Mouse (Mus musculus) erythroid progenitor cell, adult 5-6 weeks (primary cell): ENCODE results near the gene Nprl3. TPM values are rescaled to one million over a fixed set of nuclear protein-coding genes. Genes with fewer than 3 reads are reported as not detected.
"Not testable (repeated sequence)": the region's sequence is repeated elsewhere in the genome, so short reads cannot be mapped to it uniquely, and the experiment has no call there.

Experiments used
- ATAC-seq: replicated peaks from 2 replicates; pipeline ENCODE4 v1.8.0; 2016; ENCODE audit warnings: moderate number of reproducible peaks, mild to moderate bottlenecking, moderate TSS enrichment, inconsistent platforms; ENCODE audit not compliant: poor library complexity, low FRiP score, severe bottlenecking
- total RNA-seq, 2 experiments: library from RNA; stranded (forward) in 1 of 2; stranded (reverse) in 1 of 2; fragments of 150-400 nt in 1 of 2; fragments of 186-747, 209-891 nt in 1 of 2; gene quantifications; 2 replicates each; pipeline versions ENCODE4 v1.2.3 to v1.2.4; 2015 to 2017; ENCODE audit warnings: low replicate concordance in 2 of 2

Gene Nprl3
- 75.9 and 106 TPM in 2 replicates for total RNA-seq (2015; ENCODE audit: low replicate concordance)
- 143 and 155 TPM in 2 replicates for total RNA-seq (2017; ENCODE audit: low replicate concordance)

DNA sequence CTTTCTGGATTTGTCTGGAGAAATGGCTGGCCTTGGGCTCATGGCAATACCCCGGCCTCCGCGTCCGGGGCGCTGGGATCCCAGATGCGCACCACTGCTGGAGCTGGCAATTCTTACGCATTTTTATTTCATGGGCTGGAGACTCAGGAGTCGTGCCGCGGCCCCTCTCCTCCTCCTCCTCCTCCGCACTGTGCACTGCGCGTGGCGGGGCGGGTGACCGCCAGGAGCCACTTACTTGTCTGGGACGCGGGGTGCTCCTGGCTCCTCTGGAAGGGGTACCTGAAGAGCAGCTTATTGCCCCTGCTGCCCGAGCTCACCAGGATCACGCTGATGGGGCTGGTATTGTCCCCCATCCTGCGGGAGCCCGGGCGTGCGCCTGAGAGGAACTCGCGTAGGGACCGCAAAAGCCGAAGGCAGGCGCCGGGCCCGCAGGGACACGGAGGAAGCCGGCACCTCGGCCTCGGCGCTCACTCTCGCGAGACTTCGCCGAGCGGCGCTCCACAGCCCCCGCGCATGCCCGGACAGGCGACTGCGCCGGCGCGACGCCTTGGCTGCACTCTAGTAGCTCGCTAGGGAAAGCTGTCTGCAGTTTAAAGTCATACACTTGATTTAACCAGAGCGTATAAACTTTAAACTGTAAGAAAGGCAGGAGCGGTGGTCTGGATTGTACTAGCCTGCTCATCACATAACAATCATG, at the start of gene Nprl3:
TSS of gene Nprl3 (minus strand) at position 520 of the 697 bp plus-strand sequence.
- ATAC-seq = peak; percentile 73

GRCm38 (mm10) chr11:32316009-32316408, 48.5 kb upstream of the Nprl3 start:
- ATAC-seq = no peak

DNA sequence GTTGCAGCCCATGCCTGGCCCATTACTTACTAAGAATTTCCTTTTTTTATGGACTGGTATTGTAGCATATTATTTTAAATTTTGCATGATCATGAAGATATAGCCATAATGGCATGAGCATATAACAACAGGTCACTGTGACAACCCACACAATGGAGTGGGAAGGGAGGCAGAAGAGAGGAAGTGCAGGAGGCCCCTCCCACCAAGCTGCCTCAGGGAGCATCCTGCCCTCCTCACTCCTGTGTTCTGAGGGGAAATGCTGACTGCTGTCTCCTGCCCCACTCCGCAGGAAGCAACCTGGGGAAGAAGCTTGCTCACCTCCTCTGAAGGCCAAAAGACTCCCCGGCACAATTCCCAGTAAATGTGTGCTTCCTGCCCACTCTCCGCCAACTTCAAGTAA, 42.4 kb upstream of the Nprl3 start:
- ATAC-seq = no peak

GRCm38 (mm10) chr11:32309446-32309845, 41.9 kb upstream of the Nprl3 start:
- no peak for ATAC-seq

DNA sequence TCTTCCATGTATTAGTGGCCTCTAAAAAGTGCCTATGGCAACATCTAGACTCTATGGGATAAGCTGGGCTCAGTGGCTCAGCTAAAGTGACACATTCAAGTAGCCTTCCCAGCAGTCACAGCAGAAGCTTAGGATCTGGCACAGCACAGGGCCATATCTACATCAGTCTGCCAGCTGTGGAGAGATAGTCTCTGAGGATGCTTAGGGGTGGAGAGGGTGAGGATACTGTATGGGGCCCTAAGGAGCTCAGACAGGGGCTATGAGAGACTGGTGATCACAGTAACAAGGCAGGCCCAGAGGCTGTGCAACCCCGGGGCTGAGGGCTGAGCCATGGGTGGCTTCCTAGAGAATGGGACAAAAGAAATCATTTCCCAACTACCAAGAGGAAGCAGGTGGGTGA, 39.5 kb upstream of the Nprl3 start:
- no peak for ATAC-seq

DNA sequence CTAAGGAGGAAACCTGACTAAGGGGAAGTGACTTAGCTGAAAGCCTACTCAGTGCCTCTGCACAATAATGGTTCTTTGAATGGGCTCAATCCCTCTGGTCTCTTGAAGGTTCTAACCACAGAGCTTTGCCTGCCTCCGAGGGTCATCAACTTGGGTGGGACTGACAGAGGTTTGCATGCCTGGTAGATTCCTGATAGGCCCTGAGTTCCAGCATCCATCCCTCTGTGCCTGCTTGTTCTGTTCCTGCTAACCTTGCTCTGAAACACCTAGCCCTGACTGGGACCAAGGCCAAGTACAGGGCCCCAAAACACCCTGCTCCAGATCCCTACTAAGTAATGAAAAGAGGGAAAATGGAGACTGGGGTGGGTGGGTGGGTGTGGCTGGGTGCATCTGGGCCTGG, 35.9 kb upstream of the Nprl3 start:
- no peak for ATAC-seq

GRCm38 (mm10) chr11:32302824-32303419, 35.4 kb upstream of the Nprl3 start:
- no peak for ATAC-seq

- no peak for ATAC-seq
Observed at GRCm38 (mm10) chr11:32301506-32301905, 34.0 kb upstream of the Nprl3 start.

GRCm38 (mm10) chr11:32300279-32301267, 33.1 kb upstream of the Nprl3 start:
- no peak for ATAC-seq

GRCm38 (mm10) chr11:32299865-32300264, 32.4 kb upstream of the Nprl3 start, which contains the start of gene Hbq1a:
Gene Hbq1a, plus strand, starts transcription at chr11:32300069.
- ATAC-seq = peak; percentile 26

DNA sequence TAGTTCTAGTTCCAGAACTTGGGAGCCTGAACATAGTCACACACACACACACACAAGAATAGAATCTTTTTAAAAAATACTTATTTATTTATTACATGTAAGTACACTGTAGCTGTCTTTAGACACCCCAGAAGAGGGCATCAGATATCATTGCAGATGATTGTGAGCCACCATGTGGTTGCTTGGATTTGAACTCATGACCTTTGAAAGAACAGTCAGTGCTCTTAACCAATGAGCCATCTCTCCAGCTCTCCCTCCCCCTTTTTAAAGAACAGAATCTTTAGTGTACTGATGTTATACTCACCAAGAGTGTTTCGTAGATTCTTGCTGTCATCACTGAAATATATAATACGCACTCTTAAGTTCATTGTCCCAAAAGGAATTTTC, 31.0 kb upstream of the Nprl3 start:
- no peak for ATAC-seq

- peak; percentile 11 for ATAC-seq
Observed at GRCm38 (mm10) chr11:32297866-32298531, 30.5 kb upstream of the Nprl3 start.

GRCm38 (mm10) chr11:32297417-32297816, 29.9 kb upstream of the Nprl3 start:
- peak; percentile 13 for ATAC-seq

DNA sequence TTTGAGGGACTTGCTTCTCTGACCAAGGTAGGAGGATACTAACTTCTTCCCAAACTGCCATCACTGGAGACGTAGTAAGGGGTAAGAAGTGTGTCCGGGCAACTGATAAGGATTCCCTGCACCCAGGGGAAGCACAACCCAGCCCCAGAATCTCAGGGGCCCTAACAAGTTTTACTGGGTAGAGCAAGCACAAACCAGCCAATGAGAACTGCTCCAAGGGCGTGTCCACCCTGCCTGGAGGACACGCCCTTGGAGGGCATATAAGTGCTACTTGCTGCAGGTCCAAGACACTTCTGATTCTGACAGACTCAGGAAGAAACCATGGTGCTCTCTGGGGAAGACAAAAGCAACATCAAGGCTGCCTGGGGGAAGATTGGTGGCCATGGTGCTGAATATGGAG, 28.7 kb upstream of the Nprl3 start, which contains the start of gene Hba-a2:
TSS of gene Hba-a2 (plus strand) at position 287 of the 400 bp plus-strand sequence.
- peak; percentile 64 for ATAC-seq

DNA sequence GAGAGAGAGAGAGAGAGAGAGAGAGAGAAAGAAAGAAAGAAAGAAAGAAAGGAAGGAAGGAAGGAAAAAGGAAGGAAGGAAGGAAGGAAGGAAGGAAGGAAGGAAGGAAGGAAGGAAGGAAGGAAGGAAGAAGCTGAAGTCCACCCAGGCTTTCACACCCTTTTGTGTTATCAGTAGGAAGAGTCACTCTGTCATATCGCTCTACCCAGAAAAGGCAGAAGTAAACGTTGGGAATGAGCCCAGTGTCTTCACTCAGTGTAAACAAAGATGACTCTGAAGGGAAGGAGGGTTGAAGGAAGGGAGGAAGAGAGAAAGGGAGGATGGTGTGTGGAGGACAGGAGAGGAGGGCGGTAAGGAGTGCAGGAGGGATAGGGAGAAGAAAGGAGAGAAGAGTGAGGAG, 26.0 kb upstream of the Nprl3 start:
- ATAC-seq = peak; percentile 33

DNA sequence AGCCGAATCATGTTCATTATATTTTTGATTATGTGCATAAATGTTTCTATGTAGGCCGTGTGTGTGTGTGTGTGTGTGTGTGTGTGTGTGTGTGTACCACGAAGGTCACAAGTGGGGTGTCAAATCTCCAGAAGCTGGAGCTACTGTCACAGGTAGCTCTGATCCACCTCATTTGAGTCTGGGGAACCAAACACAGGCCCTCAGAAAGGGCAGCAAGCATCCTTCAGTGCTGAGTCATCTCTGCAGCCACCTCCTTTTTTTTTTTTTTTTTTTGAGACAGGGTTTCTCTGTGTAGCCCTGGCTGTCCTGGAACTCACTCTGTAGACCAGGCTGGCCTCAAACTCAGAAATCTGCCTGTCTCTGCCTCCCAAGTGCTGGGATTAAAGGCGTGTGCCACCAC, 25.3 kb upstream of the Nprl3 start:
- not testable (repeated sequence) for ATAC-seq

DNA sequence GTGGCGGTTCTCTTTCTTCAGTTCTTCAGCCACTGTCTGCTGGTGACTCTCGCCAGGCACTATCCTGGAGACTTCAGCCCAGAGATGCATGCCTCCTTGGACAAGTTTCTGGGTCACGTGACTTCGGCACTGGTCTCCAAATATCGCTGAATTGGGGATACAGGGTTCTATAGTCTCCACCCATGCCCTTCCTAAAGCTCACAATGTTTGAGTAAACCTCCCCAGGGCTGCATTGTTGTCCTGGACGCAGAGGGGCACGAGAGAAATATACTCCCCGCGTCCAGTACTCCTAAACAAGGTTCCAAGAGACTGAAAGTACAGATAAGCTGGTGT, 20.0 kb upstream of the Nprl3 start:
- ATAC-seq = no peak

- peak; percentile 23 for ATAC-seq
Observed at GRCm38 (mm10) chr11:32286695-32287492, 19.4 kb upstream of the Nprl3 start, which contains the start of gene Hbq1b. Gene Hbq1b, plus strand, starts transcription at chr11:32286965.

DNA sequence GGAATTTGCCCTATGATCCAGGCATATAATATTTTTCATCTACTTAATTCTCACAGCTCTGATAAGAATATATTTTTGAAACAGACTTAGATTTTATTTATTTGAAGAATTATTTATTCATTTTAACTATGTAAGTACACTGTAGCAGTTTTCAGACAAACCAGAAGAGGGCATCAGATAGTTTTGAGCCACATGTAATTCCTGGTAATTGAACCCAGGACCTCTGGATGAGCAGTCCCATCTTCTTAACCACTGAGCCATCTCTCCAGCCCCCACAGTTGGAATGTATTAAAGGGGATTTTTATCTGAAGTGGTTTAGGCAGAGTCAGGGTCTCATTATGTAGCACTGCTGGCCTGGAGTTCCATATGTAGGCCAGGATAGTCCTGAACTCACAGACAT, 18.4 kb upstream of the Nprl3 start:
- ATAC-seq = not testable (repeated sequence)
